10 mouse cellular contexts compared by ENCODE assay signal in genomic region chr11:62574703-62575085, GRCm38 (mm10). TPM values are rescaled to one million over a fixed set of nuclear protein-coding genes. Genes with fewer than 3 reads are reported as not detected.
DNase-seq lines count a peak whose midpoint lies in the region; ATAC-seq and TF ChIP-seq lines count a peak whose summit lies in the region.
"Had no signal": no experiment of that assay in that cellular context is flagged by ENCODE, and none has a peak within 500 bp of the region (broad histone marks: within the 10 kb centered on the region; RNA-seq: fewer than 3 reads in every experiment).

No protein-coding gene starts in this region.

- WGBS in liver, embryonic 11.5 days = 72% methylated on average over 4 of the region's 4 CpGs
- 61% methylated on average over 4 of the region's 4 CpGs for WGBS in liver, embryonic 12.5 days (ENCODE audit: insufficient replicate concordance)
- 71% methylated on average over 4 of the region's 4 CpGs for WGBS in kidney, adult 2 months

- no peak for ATAC-seq in liver, embryonic 11.5 days (replicated peaks; ENCODE audit: low FRiP score)
- no peak for ATAC-seq in liver, embryonic 12.5 days

- H3K4me2 ChIP-seq in liver, embryonic 11.5 days = peak overlapping the region; percentile 37
- H3K4me2 ChIP-seq in liver, embryonic 12.5 days = peak overlapping the region; percentile 95
- H3K4me2 ChIP-seq in myocyte (ENCODE audit: low read depth) = no peak overlapping the region

- H3K27ac ChIP-seq in liver, embryonic 11.5 days (ENCODE audit: low read depth, low read length) = no peak overlapping the region
- H3K27ac ChIP-seq in liver, embryonic 12.5 days = peak overlapping the region; percentile 13; the same call in 1 of the 2 replicates
- H3K27ac ChIP-seq in kidney, adult 2 months (ENCODE audit: insufficient read depth, low read depth, low read length) = no peak overlapping the region
- H3K27ac ChIP-seq: embryonic facial prominence, embryonic 15.5 days; forebrain, embryonic 12.5 days had no signal

- H3K36me3 ChIP-seq in liver, embryonic 11.5 days (ENCODE audit: control insufficient read depth, insufficient read depth, low read length) = no peaks in the 10 kb centered on the region
- no peaks in the 10 kb centered on the region for H3K36me3 ChIP-seq in liver, embryonic 12.5 days
- no peaks in the 10 kb centered on the region for H3K36me3 ChIP-seq in myocyte (ENCODE audit: control insufficient read depth, insufficient read depth)
- H3K36me3 ChIP-seq in kidney, adult 2 months (ENCODE audit: control insufficient read depth, insufficient read depth, low read length) = no peaks in the 10 kb centered on the region
- H3K36me3 ChIP-seq: embryonic facial prominence, embryonic 15.5 days; forebrain, embryonic 12.5 days had no signal

- no peak for DNase-seq in liver, embryonic 11.5 days (ENCODE audit: low spot score)
- DNase-seq in liver (no peak), MN1 (ENCODE audit: low spot score) (no peak)
- DNase-seq in thymus, postnatal 4 days = peak; percentile 29
- no peak for DNase-seq in thymus, postnatal 0 days (ENCODE audit: low spot score)
- no peak for DNase-seq in kidney, adult 2 months

- H3K9me3 ChIP-seq in liver, embryonic 11.5 days (ENCODE audit: control insufficient read depth, low read length) = no peaks in the 10 kb centered on the region
- no peaks in the 10 kb centered on the region for H3K9me3 ChIP-seq in liver, embryonic 12.5 days (replicated peaks)
- H3K9me3 ChIP-seq: embryonic facial prominence, embryonic 15.5 days; forebrain, embryonic 12.5 days had no signal

- H3ac ChIP-seq in myocyte (ENCODE audit: control insufficient read depth, insufficient read length) = no peak overlapping the region

- no peaks in the 10 kb centered on the region for H3K79me2 ChIP-seq in myocyte (ENCODE audit: control insufficient read depth, insufficient read depth)

- no peak overlapping the region for H3K9ac ChIP-seq in liver, embryonic 11.5 days (ENCODE audit: low read depth, low read length)
- 0 out of 2 replicates have a peak overlapping the region, but pooled peaks have one; percentile 22 for H3K9ac ChIP-seq in liver, embryonic 12.5 days

- no peak for TF ChIP-seq POLR2A in myocyte (IDR thresholded peaks at IDR 0.05; ENCODE audit: insufficient read length, low read depth)
- no peak for TF ChIP-seq POLR2A in kidney, adult 2 months (IDR thresholded peaks at IDR 0.05; ENCODE audit: low read depth, low read length)

- H3K4me3 ChIP-seq in liver, embryonic 11.5 days (ENCODE audit: low read depth, low read length) = no peak overlapping the region
- H3K4me3 ChIP-seq in liver, embryonic 12.5 days = no peak overlapping the region
- H3K4me3 ChIP-seq in myocyte = peak overlapping the region; percentile 30
- H3K4me3 ChIP-seq in kidney, adult 2 months (ENCODE audit: insufficient read depth, low read depth, low read length) = no peak overlapping the region

- peaks cover 18% of the 10 kb centered on the region for H3K4me1 ChIP-seq in liver, embryonic 11.5 days (replicated peaks; ENCODE audit: control insufficient read depth, insufficient read depth, low read length)
- H3K4me1 ChIP-seq in liver, embryonic 12.5 days = peaks cover 49% of the 10 kb centered on the region
- H3K4me1 ChIP-seq in kidney, adult 2 months (ENCODE audit: control insufficient read depth, insufficient read depth, low read length) = no peaks in the 10 kb centered on the region

- no peak for TF ChIP-seq CTCF in kidney, adult 2 months (conservative IDR thresholded peaks at IDR 0.05; ENCODE audit: insufficient read depth, insufficient read length, low read depth, low read length)

- no peaks in the 10 kb centered on the region for H3K27me3 ChIP-seq in liver, embryonic 11.5 days (replicated peaks; ENCODE audit: control insufficient read depth, insufficient read depth, low read length)
- no peaks in the 10 kb centered on the region for H3K27me3 ChIP-seq in liver, embryonic 12.5 days (replicated peaks)
- H3K27me3 ChIP-seq in myocyte (ENCODE audit: control insufficient read depth, insufficient read depth, insufficient read length) = no peaks in the 10 kb centered on the region
- H3K27me3 ChIP-seq in kidney, adult 2 months (replicated peaks; ENCODE audit: control insufficient read depth, insufficient read depth, low read length) = no peaks in the 10 kb centered on the region
- H3K27me3 ChIP-seq: embryonic facial prominence, embryonic 15.5 days had no signal

TF ChIP-seq in myocyte, 11 proteins besides CTCF, POLR2A, EP300 and RAD21:
- TF ChIP-seq REST (IDR thresholded peaks at IDR 0.05; ENCODE audit: insufficient read depth, insufficient read length) (no peak), E2F4 (IDR thresholded peaks at IDR 0.05; ENCODE audit: insufficient read depth) (no peak), TCF12 (IDR thresholded peaks at IDR 0.05; ENCODE audit: insufficient read depth, poor library complexity, severe bottlenecking) (no peak), MYOG (IDR thresholded peaks at IDR 0.05; ENCODE audit: control insufficient read depth in 1 of 3, insufficient read depth in 1 of 3, insufficient read length in 2 of 3, low read depth in 2 of 3) (no peak), MYOD1 (IDR thresholded peaks at IDR 0.05; ENCODE audit: control insufficient read depth in 1 of 3, insufficient read length in 2 of 3, low read depth in 2 of 3) (no peak), TCF3 (IDR thresholded peaks at IDR 0.05; ENCODE audit: insufficient read length, low read depth) (no peak), MAX (IDR thresholded peaks at IDR 0.05; ENCODE audit: low read depth) (no peak), CEBPB (IDR thresholded peaks at IDR 0.05; ENCODE audit: insufficient read depth, poor library complexity, severe bottlenecking) (no peak), USF1 (IDR thresholded peaks at IDR 0.05; ENCODE audit: low read depth) (no peak)

RNA-seq across cellular contexts. Expression of gene Trpv2, which starts 0.4 kb away (rescaled TPM):
- polyA plus RNA-seq in liver, embryonic 11.5 days (2014; fragmentation: Nextera tagmentation; extraction: Ambion mirVana) = 9.7 and 10.9 TPM in 2 replicates
- 48.1 and 51.6 TPM in 2 replicates for polyA plus RNA-seq in thymus, postnatal 0 days (2015; fragmentation: Nextera tagmentation; extraction: Ambion mirVana)
- 8.0 and 9.0 TPM in 2 replicates for polyA plus RNA-seq in liver, embryonic 12.5 days (2016; fragmentation: Nextera tagmentation; extraction: Ambion mirVana)
- 5.4 TPM for polyA plus RNA-seq in myocyte (2012; fragmentation: generic; extraction: Trizol)
- 2.6 and 4.1 TPM in 2 replicates for polyA plus RNA-seq in kidney, adult 2 months (2012; rRNA removed)

RNA-seq across cellular contexts. Expression of gene Ubb, which starts 23.7 kb away (rescaled TPM):
- 2,001 and 2,023 TPM in 2 replicates for polyA plus RNA-seq in liver, embryonic 11.5 days (2014; fragmentation: Nextera tagmentation; extraction: Ambion mirVana)
- polyA plus RNA-seq in thymus, postnatal 0 days (2015; fragmentation: Nextera tagmentation; extraction: Ambion mirVana) = 3,204 and 3,318 TPM in 2 replicates
- 1,472 and 1,525 TPM in 2 replicates for polyA plus RNA-seq in liver, embryonic 12.5 days (2016; fragmentation: Nextera tagmentation; extraction: Ambion mirVana)
- 2,028 TPM for polyA plus RNA-seq in myocyte (2012; fragmentation: generic; extraction: Trizol)
- 1,891 and 2,089 TPM in 2 replicates for polyA plus RNA-seq in kidney, adult 2 months (2012; rRNA removed)

RNA-seq across cellular contexts. Expression of gene Cenpv, which starts 35.6 kb away (rescaled TPM):
- polyA plus RNA-seq in liver, embryonic 11.5 days (2014; fragmentation: Nextera tagmentation; extraction: Ambion mirVana) = 34.3 and 38.4 TPM in 2 replicates
- 20.8 and 21.2 TPM in 2 replicates for polyA plus RNA-seq in thymus, postnatal 0 days (2015; fragmentation: Nextera tagmentation; extraction: Ambion mirVana)
- 30.6 and 32.3 TPM in 2 replicates for polyA plus RNA-seq in liver, embryonic 12.5 days (2016; fragmentation: Nextera tagmentation; extraction: Ambion mirVana)
- polyA plus RNA-seq in myocyte (2012; fragmentation: generic; extraction: Trizol) = 11.1 TPM
- 34.4 and 41.7 TPM in 2 replicates for polyA plus RNA-seq in kidney, adult 2 months (2012; rRNA removed)
